Mouse (Mus musculus): ENCODE measurements around the gene Vmn1r26.
"Not testable (repeated sequence)": the region's sequence is repeated elsewhere in the genome, so short reads cannot be mapped to it uniquely, and the experiment has no call there.

Vmn1r26 gene

DNA sequence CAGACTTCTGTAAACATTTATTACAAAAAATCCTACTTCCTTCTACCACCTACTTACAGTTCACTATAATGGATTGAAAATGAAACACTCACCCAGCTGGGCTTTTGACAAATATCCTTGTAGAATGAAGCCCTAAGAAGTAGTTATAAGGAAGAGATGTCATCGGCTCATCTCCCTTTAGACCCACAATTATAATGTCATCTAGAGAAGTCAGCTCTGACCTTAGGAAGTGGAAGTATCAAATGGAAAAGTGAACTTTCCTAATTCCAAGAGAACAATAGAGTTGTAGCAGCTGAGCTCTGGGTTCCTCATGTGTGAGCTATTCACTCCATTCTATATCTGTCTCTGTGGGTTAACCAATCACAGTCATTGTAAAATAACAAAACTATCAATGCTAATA, at the start of gene Vmn1r26:
Gene Vmn1r26 (minus strand): TSS at position 101 of the 400 bp plus-strand sequence.
- DNase-seq: no peak

DNA sequence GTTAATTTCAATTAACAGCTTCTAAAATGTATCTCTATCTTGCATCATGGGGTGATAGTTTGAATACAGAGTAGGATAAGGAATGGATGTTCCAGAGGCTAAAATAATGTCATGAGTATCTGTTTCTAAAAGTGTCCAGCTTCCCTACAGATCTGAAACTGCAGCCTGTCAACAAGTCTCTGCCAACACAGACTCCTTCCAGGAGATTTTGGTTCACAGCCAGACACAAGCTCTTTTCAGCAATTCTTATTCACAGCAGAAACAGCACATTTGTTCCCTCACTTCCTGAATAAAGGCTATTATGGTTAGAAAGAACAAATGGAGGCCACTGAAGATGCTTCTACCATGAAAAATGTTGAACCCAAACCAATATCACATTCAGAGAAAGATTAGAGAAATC, 29.1 kb upstream of the Vmn1r26 start:
- no peak for DNase-seq

DNA sequence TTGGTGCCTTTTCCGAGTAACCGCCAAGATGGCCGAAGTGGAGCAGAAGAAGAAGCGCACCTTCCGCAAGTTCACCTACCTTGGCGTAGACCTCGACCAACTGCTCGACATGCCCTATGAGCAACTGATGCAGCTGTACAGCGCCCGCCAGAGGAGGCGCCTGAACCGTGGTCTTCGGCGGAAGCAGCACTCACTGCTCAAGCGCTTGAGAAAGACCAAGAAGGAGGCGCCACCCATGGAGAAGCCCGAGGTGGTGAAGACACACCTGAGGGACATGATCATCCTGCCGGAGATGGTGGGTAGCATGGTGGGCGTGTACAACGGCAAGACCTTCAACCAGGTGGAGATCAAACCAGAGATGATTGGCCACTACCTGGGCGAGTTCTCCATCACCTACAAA, 2.5 kb upstream of the Vmn1r26 start:
- DNase-seq: peak; percentile 87

DNA sequence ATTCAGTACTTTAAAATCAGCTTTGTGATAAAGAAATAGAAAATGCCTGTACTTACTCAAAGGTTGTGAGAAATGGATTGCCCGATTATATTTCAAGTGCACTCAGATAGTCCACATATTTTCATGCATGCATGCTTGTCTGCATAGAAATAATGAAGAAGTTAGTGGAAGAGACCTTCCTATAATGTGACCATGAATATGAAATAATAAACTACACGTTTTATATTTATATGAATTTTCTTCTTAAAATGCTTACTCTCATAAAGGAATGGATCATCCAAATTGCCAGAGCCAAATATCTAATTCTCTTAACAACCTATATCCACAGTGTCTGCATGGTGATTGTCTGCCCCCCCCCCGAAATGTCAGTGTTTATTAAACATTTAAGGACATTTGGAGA, 34.2 kb downstream of the Vmn1r26 start, which contains the start of gene Vmn1r25:
Gene Vmn1r25 (minus strand): TSS at position 101 of the 400 bp plus-strand sequence.
- no peak for DNase-seq

- DNase-seq: not testable (repeated sequence)
These were observed 53.6 kb downstream of the Vmn1r26 start, which contains the start of gene Vmn1r24 for GRCm38 (mm10) chr6:57961403-57961802. Vmn1r24 (minus strand) TSS chr6:57961503.
